Mouse (Mus musculus): ENCODE data around the gene Slc7a5.
A peak's percentile ranks its signal among the peaks of the same experiment; 100 is the strongest.

The Slc7a5 gene

GRCm38 (mm10) chr8:121906542-121907512 lies 667 bp downstream of the Slc7a5 start:
- DNase-seq (ENCODE audit: low spot score) = peak; percentile 44

GRCm38 (mm10) chr8:121905864-121906263 lies 1.6 kb downstream of the Slc7a5 start:
- no peak for DNase-seq (ENCODE audit: low spot score)

GRCm38 (mm10) chr8:121905420-121905819 lies 2.1 kb downstream of the Slc7a5 start:
- no peak for DNase-seq (ENCODE audit: low spot score)

GRCm38 (mm10) chr8:121904999-121905398 lies 2.5 kb downstream of the Slc7a5 start:
- DNase-seq (ENCODE audit: low spot score) = no peak

- no peak for DNase-seq (ENCODE audit: low spot score)
Observed at GRCm38 (mm10) chr8:121903977-121904376, 3.5 kb downstream of the Slc7a5 start.

GRCm38 (mm10) chr8:121901498-121902236 lies 5.8 kb downstream of the Slc7a5 start:
- DNase-seq (ENCODE audit: low spot score) = peak; percentile 30

- DNase-seq (ENCODE audit: low spot score) = no peak
Observed at GRCm38 (mm10) chr8:121899180-121900044, 8.1 kb downstream of the Slc7a5 start.

GRCm38 (mm10) chr8:121898401-121898931 lies 9.0 kb downstream of the Slc7a5 start:
- peak; percentile 85 for DNase-seq (ENCODE audit: low spot score)

- peak; percentile 33 for DNase-seq (ENCODE audit: low spot score)
Observed at GRCm38 (mm10) chr8:121897871-121898381, 9.6 kb downstream of the Slc7a5 start.

GRCm38 (mm10) chr8:121897205-121897604 lies 10.3 kb downstream of the Slc7a5 start:
- DNase-seq (ENCODE audit: low spot score) = no peak

- DNase-seq (ENCODE audit: low spot score) = no peak
Observed at GRCm38 (mm10) chr8:121896476-121897145, 10.9 kb downstream of the Slc7a5 start.

GRCm38 (mm10) chr8:121895910-121896309 lies 11.6 kb downstream of the Slc7a5 start:
- DNase-seq (ENCODE audit: low spot score) = no peak

GRCm38 (mm10) chr8:121892875-121893274 lies 14.6 kb downstream of the Slc7a5 start:
- DNase-seq (ENCODE audit: low spot score) = no peak

- DNase-seq (ENCODE audit: low spot score) = no peak
Observed at GRCm38 (mm10) chr8:121889810-121890785, 17.4 kb downstream of the Slc7a5 start.

GRCm38 (mm10) chr8:121889317-121889716 lies 18.2 kb downstream of the Slc7a5 start:
- no peak for DNase-seq (ENCODE audit: low spot score)

GRCm38 (mm10) chr8:121887547-121887946 lies 19.9 kb downstream of the Slc7a5 start:
- no peak for DNase-seq (ENCODE audit: low spot score)

GRCm38 (mm10) chr8:121885433-121885832 lies 22.1 kb downstream of the Slc7a5 start:
- DNase-seq (ENCODE audit: low spot score) = no peak

GRCm38 (mm10) chr8:121885001-121885400 lies 22.5 kb downstream of the Slc7a5 start:
- no peak for DNase-seq (ENCODE audit: low spot score)

- DNase-seq (ENCODE audit: low spot score) = no peak
Observed at GRCm38 (mm10) chr8:121884181-121884580, 23.3 kb downstream of the Slc7a5 start.

GRCm38 (mm10) chr8:121881921-121882320 lies 25.6 kb downstream of the Slc7a5 start:
- DNase-seq (ENCODE audit: low spot score) = no peak

Measured in urinary bladder, postnatal 14 days (tissue).